Mouse (Mus musculus) forebrain, postnatal 0 days (tissue): ENCODE results near the gene Sult6b2. TPM values are rescaled to one million over a fixed set of nuclear protein-coding genes. Genes with fewer than 3 reads are reported as not detected.
A peak's percentile ranks its signal among the peaks of the same experiment; 100 is the strongest.

Source experiments
- ATAC-seq: fragments of 200-750 bp; cut with Nextera tagmentation; 2 replicates; pipeline ENCODE4 v1.8.0; 2017; ENCODE audit warnings: mild to moderate bottlenecking, moderate library complexity
- DNase-seq: peaks from one replicate; pipeline ENCODE4 v3.0.0-alpha.2; 2015
- H3K27ac ChIP-seq: fragments of 300-500 bp; sonication (generic); 2 replicates; pipeline ENCODE4 v1.5.1; 2014; ENCODE audit warnings: low read depth, mild to moderate bottlenecking, antibody characterized with exemption, low read length, moderate library complexity, mixed read lengths
- H3K27me3 ChIP-seq: fragments of 300-500 bp; sonication (generic); 2 replicates; pipeline ENCODE4 v1.6.1; 2014; ENCODE audit warnings: mild to moderate bottlenecking, low read length, mixed read lengths; ENCODE audit not compliant: insufficient read depth
- H3K36me3 ChIP-seq: fragments of 300-500 bp; sonication (generic); 2 replicates; pipeline ENCODE4 v1.6.1; 2014; ENCODE audit warnings: mild to moderate bottlenecking, moderate library complexity; ENCODE audit not compliant: insufficient read depth
- H3K4me1 ChIP-seq: fragments of 300-500 bp; sonication (generic); 2 replicates; pipeline ENCODE4 v1.6.1; 2014; ENCODE audit warnings: antibody characterized with exemption; ENCODE audit not compliant: insufficient read depth
- H3K4me2 ChIP-seq: fragments of 300-500 bp; sonication (generic); 2 replicates; pipeline ENCODE4 v1.6.1; 2014; ENCODE audit warnings: low read depth, mild to moderate bottlenecking, moderate library complexity
- H3K4me3 ChIP-seq: fragments of 300-500 bp; sonication (generic); 2 replicates; pipeline ENCODE4 v1.5.1; 2014; ENCODE audit warnings: low read depth, low read length, mixed read lengths
- H3K9ac ChIP-seq: fragments of 300-500 bp; sonication (generic); 2 replicates; pipeline ENCODE4 v1.6.1; 2014; ENCODE audit warnings: mild to moderate bottlenecking
- H3K9me3 ChIP-seq: fragments of 300-500 bp; sonication (generic); 2 replicates; pipeline ENCODE4 v1.6.1; 2016; ENCODE audit warnings: low read length
- CTCF ChIP-seq: sonication (generic); IDR thresholded peaks from 2 replicates; pipeline ENCODE4 v1.5.1; 2016; ENCODE audit warnings: antibody characterized with exemption, control low read depth, low read depth
- WGBS: fragments of 180-500 bp; shearing (Covaris S2); extraction: QIAGEN DNeasy Blood & Tissue Kit; methylation state at CpG from one replicate; pipeline ENCODE4 v1.1.7; 2014; 5-methylcytosine and 5-hydroxymethylcytosine counted together
- polyA plus RNA-seq: library from polyadenylated mRNA; unstranded; fragments of >200 nt; fragmentation: Nextera tagmentation; extraction: Ambion mirVana; gene quantifications from 2 replicates; pipeline ENCODE4 v1.2.1, GENCODE M21; 2015
- total RNA-seq: library from RNA; depleted of rRNA; stranded (reverse); fragments of >200 nt; gene quantifications from 2 replicates; pipeline ENCODE4 v1.2.3, GENCODE M21; 2014; rRNA removed

The Sult6b2 gene
- total and polyA plus RNA-seq, 2 experiments from 2014 or later, result 0.05 to 0.12 TPM

- H3K9ac ChIP-seq, result no peak overlapping the region
- ATAC-seq, result no peak
- H3K27ac ChIP-seq, result no peak overlapping the region
- no peak for DNase-seq
- H3K4me2 ChIP-seq, result no peak overlapping the region
- no peaks in the 10 kb centered on the region for H3K27me3 ChIP-seq
- H3K36me3 ChIP-seq, result no peaks in the 10 kb centered on the region
- no peak for TF ChIP-seq CTCF
- WGBS, result 82% methylated on average over 6 of the region's 6 CpGs
- H3K9me3 ChIP-seq, result no peaks in the 10 kb centered on the region
- no peaks in the 10 kb centered on the region for H3K4me1 ChIP-seq
- no peak overlapping the region for H3K4me3 ChIP-seq
Observed at GRCm38 (mm10) chr6:142738637-142739036, 65.7 kb downstream of the Sult6b2 start.

- Histone ChIP-seq H3K4me2 (no peak overlapping the region), H3K9ac (no peak overlapping the region), H3K27me3 (no peaks in the 10 kb centered on the region), H3K4me1 (no peaks in the 10 kb centered on the region), H3K4me3 (no peak overlapping the region), H3K36me3 (no peaks in the 10 kb centered on the region), H3K9me3 (no peaks in the 10 kb centered on the region), H3K27ac (no peak overlapping the region)
- 91% methylated on average over 2 of the region's 2 CpGs for WGBS
- TF ChIP-seq CTCF, result no peak
- no peak for ATAC-seq
- no peak for DNase-seq
Observed at GRCm38 (mm10) chr6:142738225-142738624, 66.1 kb downstream of the Sult6b2 start.

GRCm38 (mm10) chr6:142735302-142736005, 68.8 kb downstream of the Sult6b2 start:
- ATAC-seq (peak; percentile 56), DNase-seq (peak; percentile 81)
- Histone ChIP-seq H3K9ac (no peak overlapping the region), H3K27ac (no peak overlapping the region), H3K4me1 (no peaks in the 10 kb centered on the region), H3K9me3 (no peaks in the 10 kb centered on the region), H3K4me3 (no peak overlapping the region), H3K4me2 (no peak overlapping the region), H3K27me3 (no peaks in the 10 kb centered on the region), H3K36me3 (no peaks in the 10 kb centered on the region)
- TF ChIP-seq CTCF, result peak; percentile 89
- WGBS, result 49% methylated on average over 8 of the region's 8 CpGs

Other genes starting within 250 kb of the Sult6b2 start
- 8.8 and 10.0 TPM in 2 replicates for gene Kcnj8, start 232.9 kb downstream of the Sult6b2 start, total RNA-seq
- gene Kcnj8, start 232.9 kb downstream of the Sult6b2 start, polyA plus RNA-seq, result 8.2 and 8.9 TPM in 2 replicates
- 6.5 and 9.6 TPM in 2 replicates for gene Abcc9, start 102.2 kb downstream of the Sult6b2 start, total RNA-seq
- 1.0 and 1.8 TPM in 2 replicates for gene Abcc9, start 102.2 kb downstream of the Sult6b2 start, polyA plus RNA-seq
- 132 and 134 TPM in 2 replicates for gene Cmas, start 47.8 kb downstream of the Sult6b2 start, total RNA-seq
- gene Cmas, start 47.8 kb downstream of the Sult6b2 start, polyA plus RNA-seq, result 147 and 178 TPM in 2 replicates
- gene St8sia1, start 159.9 kb upstream of the Sult6b2 start, total RNA-seq, result 10.8 and 15.5 TPM in 2 replicates
- gene St8sia1, start 159.9 kb upstream of the Sult6b2 start, polyA plus RNA-seq, result 2.3 and 3.5 TPM in 2 replicates